Mouse (Mus musculus) intestine, embryonic 16.5 days (tissue): ENCODE measurements at regions not wholly inside any gene's neighbourhood (a gene's known extent, or its start where the extent isn't known, plus 50 kb on each side); places are given as distances from the start of the nearest gene placed in this dataset.
A peak's percentile ranks its signal among the peaks of the same experiment; 100 is the strongest.

Source experiments
- ATAC-seq: fragments of 200-750 bp; cut with Nextera tagmentation; 2 replicates; pipeline ENCODE4 v1.8.0; 2017; ENCODE audit warnings: moderate TSS enrichment, moderate library complexity
- H3K27ac ChIP-seq: fragments of 300-500 bp; sonication (generic); 2 replicates; pipeline ENCODE4 v1.5.1; 2014; ENCODE audit warnings: mild to moderate bottlenecking, low read length
- H3K27me3 ChIP-seq: fragments of 300-500 bp; sonication (generic); replicated peaks from 2 replicates; pipeline ENCODE4 v1.6.1; 2014; ENCODE audit warnings: low read length, control low read depth, mixed read lengths; ENCODE audit not compliant: control insufficient read depth, insufficient read depth
- H3K36me3 ChIP-seq: fragments of 300-500 bp; sonication (generic); 2 replicates; pipeline ENCODE4 v1.6.1; 2014; ENCODE audit warnings: low read length, control low read depth; ENCODE audit not compliant: control insufficient read depth, insufficient read depth
- H3K4me1 ChIP-seq: fragments of 300-500 bp; sonication (generic); 2 replicates; pipeline ENCODE4 v1.6.1; 2014; ENCODE audit warnings: low read length, control low read depth, mixed read lengths; ENCODE audit not compliant: control insufficient read depth, insufficient read depth
- H3K4me2 ChIP-seq: fragments of 300-500 bp; sonication (generic); 2 replicates; pipeline ENCODE4 v1.6.1; 2014; ENCODE audit warnings: low read depth, low read length, control low read depth
- H3K4me3 ChIP-seq: fragments of 300-500 bp; sonication (generic); 2 replicates; pipeline ENCODE4 v1.5.1; 2014; ENCODE audit warnings: mild to moderate bottlenecking, low read length
- H3K9ac ChIP-seq: fragments of 300-500 bp; sonication (generic); 2 replicates; pipeline ENCODE4 v1.6.1; 2014; ENCODE audit warnings: low read depth, low read length
- H3K9me3 ChIP-seq: fragments of 300-500 bp; sonication (generic); 2 replicates; pipeline ENCODE4 v1.6.1; 2016; ENCODE audit warnings: low read length, control low read depth; ENCODE audit not compliant: control insufficient read depth
- WGBS: fragments of 180-500 bp; shearing (Covaris S2); extraction: QIAGEN DNeasy Blood & Tissue Kit; methylation state at CpG from one replicate; pipeline ENCODE4 v1.1.7; 2014; 5-methylcytosine and 5-hydroxymethylcytosine counted together

DNA sequence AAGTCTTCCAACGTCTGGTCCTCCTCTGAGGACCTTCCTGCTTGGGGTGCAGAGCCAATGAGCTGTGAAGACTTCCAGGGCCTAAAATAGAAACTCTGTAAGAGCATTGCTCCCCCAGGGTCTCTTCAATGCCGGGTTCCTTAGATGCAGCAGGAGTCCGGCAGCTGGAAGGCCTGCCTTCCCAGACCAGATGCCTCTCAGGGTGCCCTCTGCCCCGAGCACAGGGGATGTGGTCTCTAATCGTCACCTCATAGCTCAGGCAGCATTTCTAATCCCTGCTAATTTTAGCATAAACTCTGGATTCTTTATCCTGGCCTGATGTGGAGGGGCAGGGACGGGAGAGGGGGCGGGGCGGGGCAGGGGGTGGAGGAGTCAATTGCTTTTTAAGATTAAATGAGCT lies 360.9 kb upstream of the Gm10131 start:
- Histone ChIP-seq H3K36me3 (no peaks in the 10 kb centered on the region), H3K4me3 (no peak overlapping the region), H3K9ac (0 out of 2 replicates have a peak overlapping the region, but pooled peaks have one; percentile 22), H3K9me3 (peaks cover 3% of the 10 kb centered on the region; the same call in 1 of the 2 replicates), H3K27ac (no peak overlapping the region), H3K4me1 (peaks cover 12% of the 10 kb centered on the region; the same call in 1 of the 2 replicates), H3K27me3 (no peaks in the 10 kb centered on the region), H3K4me2 (no peak overlapping the region)
- ATAC-seq, result no peak
- 30% methylated on average over 8 of the region's 8 CpGs for WGBS

DNA sequence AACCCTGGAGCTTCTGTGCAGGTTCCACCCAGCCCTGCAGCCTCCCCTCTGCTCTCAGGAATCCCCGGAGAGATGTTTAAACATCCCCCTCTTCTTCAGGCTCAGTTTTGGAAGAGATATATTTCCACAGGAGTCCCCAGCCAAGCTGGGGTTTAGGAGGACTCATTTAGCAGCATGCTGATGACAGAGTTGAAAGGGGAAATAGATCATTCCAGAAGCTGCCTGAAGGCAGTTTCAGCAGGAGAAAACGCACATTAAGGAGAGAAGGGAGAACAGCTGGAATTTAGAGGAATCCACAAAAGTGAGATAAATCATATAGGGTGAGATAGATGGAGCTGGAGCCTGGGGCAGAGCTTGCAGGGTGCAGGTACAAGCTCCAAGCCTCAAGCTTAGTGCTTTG lies 357.6 kb upstream of the Gm10131 start:
- no peaks in the 10 kb centered on the region for H3K36me3 ChIP-seq
- no peak for ATAC-seq
- H3K4me3 ChIP-seq, result no peak overlapping the region
- WGBS, result 46% methylated on average over 2 of the region's 2 CpGs
- no peak overlapping the region for H3K9ac ChIP-seq
- H3K9me3 ChIP-seq, result peaks cover 3% of the 10 kb centered on the region; the same call in 1 of the 2 replicates
- peaks cover 12% of the 10 kb centered on the region; the same call in 1 of the 2 replicates for H3K4me1 ChIP-seq
- no peak overlapping the region for H3K27ac ChIP-seq
- H3K27me3 ChIP-seq, result no peaks in the 10 kb centered on the region
- no peak overlapping the region for H3K4me2 ChIP-seq

DNA sequence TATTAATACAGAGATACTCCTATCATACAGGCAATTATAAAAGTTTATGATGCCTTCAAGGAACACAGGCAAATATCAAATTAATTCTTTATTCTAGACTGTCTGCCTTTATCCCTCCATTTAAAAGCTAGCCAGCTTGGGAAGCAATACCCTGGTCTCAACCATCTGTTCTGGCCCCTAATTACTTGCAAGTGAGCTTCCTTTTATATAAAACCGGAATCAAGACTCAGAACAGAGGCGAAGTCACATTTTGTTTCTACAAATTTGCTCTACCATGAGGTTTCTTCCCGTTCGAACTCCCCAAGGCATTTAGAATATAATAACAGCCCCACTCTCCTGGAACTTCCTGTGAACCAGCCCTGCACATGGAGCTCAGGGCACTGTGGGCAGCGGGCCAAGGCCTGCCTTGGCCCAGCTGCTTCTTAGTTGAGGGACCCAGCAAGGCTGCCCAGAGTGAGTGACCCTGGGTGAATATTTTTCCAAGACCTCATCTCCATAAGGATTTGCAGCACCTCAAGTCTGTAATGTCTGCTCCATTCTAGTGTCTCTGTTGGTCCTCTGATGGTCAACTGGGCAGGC lies 355.3 kb upstream of the Gm10131 start:
- Histone ChIP-seq H3K9ac (no peak overlapping the region), H3K27ac (no peak overlapping the region), H3K4me3 (no peak overlapping the region), H3K36me3 (no peaks in the 10 kb centered on the region), H3K27me3 (no peaks in the 10 kb centered on the region), H3K9me3 (peaks cover 3% of the 10 kb centered on the region; the same call in 1 of the 2 replicates), H3K4me1 (0 out of 2 replicates have a peak, but pooled peaks cover 2% of the 10 kb centered on the region), H3K4me2 (no peak overlapping the region)
- 81% methylated on average over 5 of the region's 5 CpGs for WGBS
- no peak for ATAC-seq

DNA sequence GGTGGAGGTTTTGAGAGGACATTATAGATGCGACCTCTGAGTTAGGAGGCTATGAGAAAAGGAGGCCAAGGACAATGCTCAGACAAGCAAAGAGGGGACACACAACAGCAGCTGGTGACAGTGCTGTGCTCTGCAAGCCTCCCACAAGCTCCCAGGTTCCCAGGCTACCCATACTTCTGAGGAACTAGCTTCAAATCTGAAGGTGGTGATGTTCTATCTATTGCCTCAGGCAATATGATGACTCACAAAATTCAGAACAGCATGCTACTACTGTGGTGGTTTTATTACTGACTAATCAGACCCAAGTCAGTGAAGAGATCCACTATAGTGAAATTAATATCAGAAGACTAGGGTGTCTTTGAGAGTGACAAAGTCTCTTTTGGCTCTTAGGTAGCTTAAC lies 353.9 kb upstream of the Gm10131 start:
- Histone ChIP-seq H3K36me3 (no peaks in the 10 kb centered on the region), H3K27ac (no peak overlapping the region)

DNA sequence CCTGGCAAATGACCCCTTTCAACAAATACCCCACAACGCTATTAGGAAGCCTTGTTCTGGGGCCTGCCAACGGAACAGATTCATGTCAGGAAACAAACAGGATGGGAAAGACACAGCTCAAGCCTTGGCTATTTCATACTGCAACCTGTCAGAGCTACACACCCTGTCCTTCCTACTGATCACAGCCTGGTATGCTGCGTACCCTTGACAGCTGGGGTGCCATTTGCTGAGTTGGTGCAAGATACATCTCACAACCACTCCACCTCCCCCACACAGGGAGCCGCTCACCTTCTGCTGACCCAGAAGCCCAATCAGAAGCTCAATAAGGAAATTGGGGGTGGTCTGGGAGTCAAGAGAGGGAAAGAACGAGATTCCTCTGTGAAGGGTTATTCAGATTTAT lies 350.7 kb upstream of the Gm10131 start:
- H3K4me1 ChIP-seq, result no peaks in the 10 kb centered on the region
- ATAC-seq, result no peak
- H3K9me3 ChIP-seq, result no peaks in the 10 kb centered on the region

More for the DNA sequence above, 353.9 kb upstream of the Gm10131 start:
- H3K4me1 ChIP-seq, result 0 out of 2 replicates have a peak, but pooled peaks cover 2% of the 10 kb centered on the region
- H3K9ac ChIP-seq, result no peak overlapping the region
- 92% methylated on average over 1 of the region's 1 CpGs for WGBS
- no peak overlapping the region for H3K4me2 ChIP-seq
- H3K4me3 ChIP-seq, result no peak overlapping the region
- H3K9me3 ChIP-seq, result peaks cover 3% of the 10 kb centered on the region; the same call in 1 of the 2 replicates
- no peaks in the 10 kb centered on the region for H3K27me3 ChIP-seq
- ATAC-seq, result no peak

DNA sequence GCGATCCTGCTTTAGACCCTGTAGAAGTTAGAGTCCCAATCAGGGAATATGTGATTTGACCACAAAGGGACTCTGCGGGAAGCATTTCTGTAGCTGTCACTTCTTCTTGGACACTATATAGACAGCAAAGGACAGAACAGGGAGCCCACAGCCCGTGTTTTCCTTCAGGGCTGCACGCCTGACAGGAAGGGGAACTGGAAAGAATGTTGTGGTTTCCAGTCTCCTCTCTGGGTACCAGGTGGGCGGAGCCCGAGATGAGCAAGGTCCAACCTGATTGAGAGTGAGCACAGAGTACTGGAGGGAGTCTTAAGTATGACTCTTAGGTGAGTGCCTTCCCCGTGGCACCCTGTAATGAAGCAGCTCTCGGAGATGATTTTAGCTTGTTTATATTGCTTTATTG lies 346.8 kb upstream of the Gm10131 start:
- Histone ChIP-seq H3K4me2 (no peak overlapping the region), H3K9ac (no peak overlapping the region), H3K4me3 (no peak overlapping the region), H3K27ac (no peak overlapping the region), H3K27me3 (no peaks in the 10 kb centered on the region), H3K9me3 (no peaks in the 10 kb centered on the region), H3K4me1 (no peaks in the 10 kb centered on the region; the same call in 1 of the 2 replicates), H3K36me3 (no peaks in the 10 kb centered on the region)
- no peak for ATAC-seq
- 82% methylated on average over 8 of the region's 8 CpGs for WGBS

More for the DNA sequence above, 350.7 kb upstream of the Gm10131 start:
- no peak overlapping the region for H3K27ac ChIP-seq
- H3K9ac ChIP-seq, result no peak overlapping the region
- no peak overlapping the region for H3K4me3 ChIP-seq
- H3K4me2 ChIP-seq, result no peak overlapping the region
- no peaks in the 10 kb centered on the region for H3K27me3 ChIP-seq
- H3K36me3 ChIP-seq, result no peaks in the 10 kb centered on the region
- 80% methylated on average over 5 of the region's 5 CpGs for WGBS

DNA sequence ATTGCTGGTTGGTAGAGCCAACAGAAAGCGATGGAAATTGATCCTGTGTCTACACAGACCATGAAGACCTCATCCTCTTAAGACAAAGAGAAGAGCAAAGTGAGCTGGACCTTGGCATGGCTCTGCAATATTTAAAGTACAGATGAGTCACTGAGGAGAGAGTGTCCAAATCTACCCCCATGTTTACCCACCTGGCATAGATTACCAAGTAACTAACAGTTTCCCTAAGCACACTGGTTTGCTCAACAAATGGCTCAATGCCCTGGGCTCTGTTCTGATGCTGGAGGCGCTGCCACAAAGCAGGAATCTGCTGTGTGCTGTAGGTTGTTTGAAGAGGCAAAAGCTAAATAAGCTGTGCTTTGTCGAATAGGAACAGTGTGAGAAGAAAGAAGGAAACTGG lies 345.0 kb upstream of the Gm10131 start:
- H3K4me2 ChIP-seq, result no peak overlapping the region
- no peaks in the 10 kb centered on the region; the same call in 1 of the 2 replicates for H3K4me1 ChIP-seq
- no peak for ATAC-seq
- H3K27me3 ChIP-seq, result no peaks in the 10 kb centered on the region
- no peaks in the 10 kb centered on the region for H3K9me3 ChIP-seq
- WGBS, result 73% methylated on average over 3 of the region's 3 CpGs
- no peak overlapping the region for H3K9ac ChIP-seq
- no peak overlapping the region for H3K4me3 ChIP-seq
- no peaks in the 10 kb centered on the region for H3K36me3 ChIP-seq
- no peak overlapping the region for H3K27ac ChIP-seq

DNA sequence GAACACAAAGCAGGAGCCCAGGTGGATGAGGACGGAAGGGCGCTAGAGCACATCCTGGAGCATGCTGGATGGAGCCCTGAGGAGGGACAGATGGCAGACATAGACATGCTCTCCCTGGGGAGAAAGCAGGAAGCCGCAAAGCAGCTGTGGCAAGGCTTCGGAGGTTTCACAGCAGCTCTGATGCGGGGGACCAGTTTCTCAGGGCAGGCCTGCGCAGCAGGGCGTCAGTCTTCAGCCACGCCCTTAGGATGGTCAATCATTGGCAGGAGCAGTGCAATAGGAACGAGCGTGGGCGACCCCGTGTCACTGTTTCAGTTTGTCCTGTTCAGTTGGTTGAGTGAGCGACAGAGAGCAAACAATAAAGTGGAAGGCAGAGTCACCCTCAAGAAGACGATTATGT lies 343.8 kb upstream of the Gm10131 start:
- Histone ChIP-seq H3K27ac (no peak overlapping the region), H3K36me3 (no peaks in the 10 kb centered on the region), H3K9ac (no peak overlapping the region), H3K4me2 (no peak overlapping the region), H3K4me3 (no peak overlapping the region), H3K4me1 (no peaks in the 10 kb centered on the region; the same call in 1 of the 2 replicates), H3K9me3 (no peaks in the 10 kb centered on the region), H3K27me3 (no peaks in the 10 kb centered on the region)
- ATAC-seq, result peak; percentile 74
- 63% methylated on average over 14 of the region's 14 CpGs for WGBS

DNA sequence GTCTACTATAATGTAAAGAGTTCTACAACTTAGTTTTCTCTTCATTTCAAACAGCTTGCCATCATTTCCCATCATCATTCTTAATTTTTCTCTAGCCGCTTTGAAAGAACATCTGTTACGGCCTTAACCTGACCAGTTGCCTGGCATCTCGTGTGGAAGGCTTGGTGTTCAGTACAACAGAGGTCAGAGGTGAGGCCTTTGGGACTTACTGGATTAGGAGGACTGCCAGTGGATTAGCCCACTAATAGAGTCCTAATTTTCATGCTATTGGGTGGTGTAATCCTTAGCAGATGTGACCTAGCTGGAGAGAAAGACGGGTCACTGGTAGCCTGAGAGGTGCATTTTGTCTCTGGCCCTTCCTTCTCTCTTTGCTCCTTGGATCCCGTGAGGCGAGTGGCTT lies 341.3 kb upstream of the Gm10131 start:
- H3K4me2 ChIP-seq, result no peak overlapping the region
- H3K9ac ChIP-seq, result no peak overlapping the region
- no peak for ATAC-seq
- H3K27ac ChIP-seq, result no peak overlapping the region
- 94% methylated on average over 6 of the region's 6 CpGs for whole genome bisulfite sequencing
- H3K36me3 ChIP-seq, result no peaks in the 10 kb centered on the region
- H3K9me3 ChIP-seq, result no peaks in the 10 kb centered on the region
- H3K4me3 ChIP-seq, result no peak overlapping the region
- peaks cover 2% of the 10 kb centered on the region for H3K4me1 ChIP-seq
- H3K27me3 ChIP-seq, result no peaks in the 10 kb centered on the region
